Mouse (Mus musculus) regulatory T cell (primary cell): ENCODE data around the gene Col23a1.

ENCODE experiments used
- in situ Hi-C: fragments of 300-600 bp; cut with MboI, MseI; formaldehyde crosslinking; loops from one replicate; pipeline ENCODE4 v1.15.1; 2025; ENCODE audit warnings: high pct_unique_total_duplicates

Col23a1 gene

GRCm38 (mm10) chr11:51473686-51474085 lies 184.0 kb downstream of the Col23a1 start:
- in situ Hi-C loops: no loop called here

- in situ Hi-C loops: no loop called here
Observed at GRCm38 (mm10) chr11:51476543-51476942, 186.8 kb downstream of the Col23a1 start.

GRCm38 (mm10) chr11:51477571-51477970 lies 187.9 kb downstream of the Col23a1 start:
- in situ Hi-C loops: no loop called here

- in situ Hi-C loops: no loop called here
Observed at GRCm38 (mm10) chr11:51482251-51482650, 192.5 kb downstream of the Col23a1 start.

- in situ Hi-C loops: no loop called here
Observed at GRCm38 (mm10) chr11:51485051-51485521, 195.4 kb downstream of the Col23a1 start.

GRCm38 (mm10) chr11:51485775-51486464 lies 196.2 kb downstream of the Col23a1 start:
- in situ Hi-C loops: no loop called here

GRCm38 (mm10) chr11:51488813-51489212 lies 199.1 kb downstream of the Col23a1 start:
- in situ Hi-C loops: no loop called here

- in situ Hi-C loops: no loop called here
Observed at GRCm38 (mm10) chr11:51493421-51493820, 203.7 kb downstream of the Col23a1 start.

- in situ Hi-C loops: no loop called here
Observed at GRCm38 (mm10) chr11:51494178-51494577, 204.5 kb downstream of the Col23a1 start.

GRCm38 (mm10) chr11:51499776-51500175 lies 210.1 kb downstream of the Col23a1 start:
- in situ Hi-C loops: no loop called here

- in situ Hi-C loops: no loop called here
Observed at GRCm38 (mm10) chr11:51502431-51502851, 212.7 kb downstream of the Col23a1 start.

- in situ Hi-C loops: no loop called here
Observed at GRCm38 (mm10) chr11:51504946-51505345, 215.2 kb downstream of the Col23a1 start.

- in situ Hi-C loops: no loop called here
Observed at GRCm38 (mm10) chr11:51508053-51508452, 218.3 kb downstream of the Col23a1 start.

- in situ Hi-C loops: no loop called here
Observed at GRCm38 (mm10) chr11:51509211-51509610, 219.5 kb downstream of the Col23a1 start.

GRCm38 (mm10) chr11:51513019-51513418 lies 223.3 kb downstream of the Col23a1 start:
- in situ Hi-C loops: no loop called here

GRCm38 (mm10) chr11:51515346-51515745 lies 225.6 kb downstream of the Col23a1 start:
- in situ Hi-C loops: no loop called here

GRCm38 (mm10) chr11:51518100-51518499 lies 228.4 kb downstream of the Col23a1 start:
- in situ Hi-C loops: no loop called here

GRCm38 (mm10) chr11:51518585-51518984 lies 228.9 kb downstream of the Col23a1 start:
- in situ Hi-C loops: no loop called here

GRCm38 (mm10) chr11:51521440-51521839 lies 231.7 kb downstream of the Col23a1 start:
- in situ Hi-C loops: no loop called here

- in situ Hi-C loops: no loop called here
Observed at GRCm38 (mm10) chr11:51523215-51523614, 233.5 kb downstream of the Col23a1 start.

GRCm38 (mm10) chr11:51523625-51524024 lies 233.9 kb downstream of the Col23a1 start:
- in situ Hi-C loops: no loop called here

- in situ Hi-C loops: no loop called here
Observed at GRCm38 (mm10) chr11:51526631-51527161, 237.0 kb downstream of the Col23a1 start.

- in situ Hi-C loops: loop anchor here (10.0 kb wide), 1 partner anchor 1728 kb away; no protein-coding TSS in a partner anchor
Observed at GRCm38 (mm10) chr11:51533128-51533533, 243.4 kb downstream of the Col23a1 start.
